Mouse (Mus musculus): ENCODE measurements around the gene Ism2. TPM values are rescaled to one million over a fixed set of nuclear protein-coding genes. Genes with fewer than 3 reads are reported as not detected.
A peak's percentile ranks its signal among the peaks of the same experiment; 100 is the strongest.
"Not testable (repeated sequence)": the region's sequence is repeated elsewhere in the genome, so short reads cannot be mapped to it uniquely, and the experiment has no call there.

Gene Ism2
- polyA plus RNA-seq, 1 experiment from 2014 or later = 1.0 TPM

- WGBS = 27% methylated on average over 7 of the region's 7 CpGs
- no peak overlapping the region for H3K9ac ChIP-seq
- ATAC-seq (ENCODE audit: borderline replicate concordance, extremely low read depth, low FRiP score, low TSS enrichment) = no peak
Measured at GRCm38 (mm10) chr12:87327610-87328009, 28.1 kb upstream of the Ism2 start.

DNA sequence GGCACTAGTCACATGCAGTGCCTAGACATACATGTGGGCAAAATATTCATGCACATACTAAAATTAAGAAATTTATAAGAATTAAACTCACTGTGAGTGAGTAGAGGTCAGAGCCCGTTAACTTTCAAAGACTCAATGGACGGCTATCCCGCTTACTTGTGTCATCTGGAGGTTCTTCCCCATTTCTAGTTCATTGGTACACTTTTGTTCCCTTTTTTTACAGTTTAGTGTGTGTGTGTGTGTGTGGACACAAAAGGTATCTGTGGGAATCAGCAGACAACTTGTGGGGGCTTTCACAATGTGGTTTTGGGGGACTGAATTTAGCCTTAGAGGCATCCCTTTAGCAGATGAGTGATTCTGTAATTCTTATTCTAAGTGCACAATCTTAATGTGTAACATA, 25.9 kb upstream of the Ism2 start:
- no peak overlapping the region for H3K9ac ChIP-seq
- no peaks in the 10 kb centered on the region for H3K4me1 ChIP-seq
- H3K4me2 ChIP-seq = no peak overlapping the region
- ATAC-seq (ENCODE audit: borderline replicate concordance, extremely low read depth, low FRiP score, low TSS enrichment) = no peak
- H3K9me3 ChIP-seq = no peaks in the 10 kb centered on the region
- H3K36me3 ChIP-seq = peaks cover 8% of the 10 kb centered on the region; the same call in 1 of the 2 replicates
- H3K4me3 ChIP-seq = no peak overlapping the region
- no peaks in the 10 kb centered on the region for H3K27me3 ChIP-seq
- H3K27ac ChIP-seq = no peak overlapping the region
- WGBS = 90% methylated on average over 3 of the region's 3 CpGs

More at GRCm38 (mm10) chr12:87327610-87328009, 28.1 kb upstream of the Ism2 start:
- Histone ChIP-seq H3K36me3 (0 out of 2 replicates have a peak, but pooled peaks cover 3% of the 10 kb centered on the region), H3K9me3 (no peaks in the 10 kb centered on the region), H3K4me1 (no peaks in the 10 kb centered on the region), H3K27me3 (no peaks in the 10 kb centered on the region), H3K4me3 (no peak overlapping the region), H3K4me2 (no peak overlapping the region), H3K27ac (no peak overlapping the region)

- Histone ChIP-seq H3K27ac (no peak overlapping the region), H3K4me2 (no peak overlapping the region), H3K9ac (no peak overlapping the region), H3K27me3 (no peaks in the 10 kb centered on the region), H3K9me3 (no peaks in the 10 kb centered on the region), H3K4me1 (no peaks in the 10 kb centered on the region), H3K4me3 (no peak overlapping the region), H3K36me3 (peaks cover 9% of the 10 kb centered on the region; the same call in 1 of the 2 replicates)
- 64% methylated on average over 3 of the region's 3 CpGs for WGBS
- ATAC-seq (ENCODE audit: borderline replicate concordance, extremely low read depth, low FRiP score, low TSS enrichment) = no peak
Measured at GRCm38 (mm10) chr12:87319229-87319628, 19.7 kb upstream of the Ism2 start.

DNA sequence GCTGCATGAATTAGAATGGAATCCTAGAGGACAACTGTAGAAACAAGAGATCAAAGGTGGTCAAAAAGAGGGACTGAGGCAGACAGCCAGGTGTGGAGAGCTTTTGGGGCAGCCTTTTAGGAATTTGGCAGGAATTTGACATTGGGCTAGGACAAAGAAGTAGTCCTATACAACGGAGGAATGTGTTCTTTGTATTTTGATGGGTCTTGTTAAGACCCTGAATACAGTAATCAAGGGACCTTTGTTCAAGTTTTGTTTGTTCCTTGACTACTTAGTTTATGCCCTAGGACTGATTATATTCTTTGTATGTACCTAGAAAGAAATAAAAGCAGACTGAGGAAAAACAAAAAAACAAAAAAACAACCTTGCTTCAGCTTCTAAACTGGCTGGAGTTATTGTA, 18.4 kb upstream of the Ism2 start:
- Histone ChIP-seq H3K36me3 (peaks cover 13% of the 10 kb centered on the region), H3K4me2 (no peak overlapping the region), H3K9me3 (no peaks in the 10 kb centered on the region), H3K4me1 (no peaks in the 10 kb centered on the region), H3K27me3 (no peaks in the 10 kb centered on the region), H3K4me3 (no peak overlapping the region), H3K27ac (no peak overlapping the region), H3K9ac (no peak overlapping the region)
- no peak for ATAC-seq (ENCODE audit: borderline replicate concordance, extremely low read depth, low FRiP score, low TSS enrichment)
- 75% methylated on average over 1 of the region's 1 CpGs for WGBS

DNA sequence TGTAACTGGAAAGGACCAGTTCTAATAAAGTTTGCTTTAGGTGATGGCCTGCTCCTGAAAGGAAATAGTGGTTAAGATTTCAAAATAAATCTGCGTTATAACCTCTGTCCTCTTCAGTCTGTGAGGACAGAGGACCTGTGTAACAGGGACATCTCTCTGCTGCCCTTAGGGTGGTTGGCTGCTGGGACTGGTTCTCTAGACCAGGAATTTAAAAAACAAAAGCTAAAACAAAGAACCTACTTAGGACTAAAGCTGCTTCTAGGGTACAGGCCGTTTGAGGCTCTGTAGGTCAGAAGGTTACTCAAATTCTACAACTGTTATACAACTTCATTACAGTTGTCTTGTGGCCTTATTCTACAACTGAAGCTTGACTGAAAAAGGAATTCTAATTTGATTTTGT, 13.6 kb upstream of the Ism2 start:
- peaks cover 40% of the 10 kb centered on the region for H3K36me3 ChIP-seq
- no peak for ATAC-seq (ENCODE audit: borderline replicate concordance, extremely low read depth, low FRiP score, low TSS enrichment)
- WGBS = 71% methylated on average over 2 of the region's 2 CpGs
- H3K9me3 ChIP-seq = no peaks in the 10 kb centered on the region
- no peak overlapping the region for H3K4me3 ChIP-seq
- H3K4me2 ChIP-seq = no peak overlapping the region
- no peak overlapping the region for H3K27ac ChIP-seq
- no peaks in the 10 kb centered on the region for H3K27me3 ChIP-seq
- H3K4me1 ChIP-seq = no peaks in the 10 kb centered on the region
- H3K9ac ChIP-seq = no peak overlapping the region

DNA sequence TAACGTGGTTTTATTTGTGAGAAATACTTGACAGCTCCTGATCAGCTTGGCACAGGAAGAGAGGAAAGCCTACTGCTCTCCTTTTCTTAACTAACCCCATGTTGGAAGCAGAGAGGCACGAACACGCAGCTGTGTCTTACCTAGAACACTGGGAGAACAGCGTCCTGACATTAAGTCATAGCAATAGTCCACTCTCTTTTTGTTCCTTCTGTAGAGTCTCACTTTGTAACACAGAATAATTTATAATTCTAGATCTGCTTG, 7.0 kb upstream of the Ism2 start:
- H3K4me1 ChIP-seq; ATAC-seq (ENCODE audit: borderline replicate concordance, extremely low read depth, low FRiP score, low TSS enrichment): not testable (repeated sequence)
- 69% methylated on average over 4 of the region's 4 CpGs for WGBS

DNA sequence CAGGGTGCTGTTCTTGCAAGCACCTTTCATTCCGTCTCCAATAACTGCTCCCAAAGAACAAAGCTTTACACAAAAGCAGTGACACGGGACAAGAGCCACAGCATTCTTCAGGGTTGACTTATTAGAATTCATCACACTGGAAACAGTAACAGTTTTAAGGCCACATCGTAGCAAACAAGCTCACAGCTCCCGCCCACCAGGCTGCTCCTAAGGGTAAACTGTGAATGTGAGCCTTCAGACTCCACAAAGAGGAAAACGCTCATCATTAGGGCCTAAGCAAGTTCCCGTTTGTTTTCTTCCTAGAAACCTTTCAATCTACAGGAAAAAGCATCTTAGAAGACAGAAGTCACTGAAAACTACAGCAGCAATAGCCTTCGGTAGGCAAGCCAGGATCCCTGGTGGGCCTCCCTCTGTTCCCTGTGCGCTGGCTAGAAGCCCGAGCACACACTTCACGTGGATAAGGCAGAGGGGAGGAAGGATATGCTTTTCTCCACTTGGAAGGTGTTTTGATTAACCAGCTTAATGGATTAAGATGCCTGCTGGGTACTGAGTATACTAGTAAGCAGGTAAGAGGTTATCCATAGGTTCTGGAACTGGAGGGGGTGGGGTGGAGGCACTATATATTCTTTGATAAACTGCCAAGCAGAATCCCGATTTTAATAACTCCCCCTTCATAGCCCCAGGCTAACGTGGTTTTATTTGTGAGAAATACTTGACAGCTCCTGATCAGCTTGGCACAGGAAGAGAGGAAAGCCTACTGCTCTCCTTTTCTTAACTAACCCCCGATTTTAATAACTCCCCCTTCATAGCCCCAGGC, 6.5 kb upstream of the Ism2 start:
- peaks cover 29% of the 10 kb centered on the region; the same call in 1 of the 2 replicates for H3K36me3 ChIP-seq
- no peak overlapping the region for H3K4me2 ChIP-seq
- H3K9ac ChIP-seq = no peak overlapping the region
- H3K27me3 ChIP-seq = no peaks in the 10 kb centered on the region
- no peak overlapping the region for H3K27ac ChIP-seq
- 34% methylated on average over 13 of the region's 13 CpGs for WGBS
- H3K4me1 ChIP-seq = no peaks in the 10 kb centered on the region
- H3K4me3 ChIP-seq = no peak overlapping the region
- no peaks in the 10 kb centered on the region for H3K9me3 ChIP-seq
- ATAC-seq (ENCODE audit: borderline replicate concordance, extremely low read depth, low FRiP score, low TSS enrichment) = no peak

More for the DNA sequence above, 7.0 kb upstream of the Ism2 start:
- not testable (repeated sequence) for H3K27ac ChIP-seq, H3K9me3 ChIP-seq, H3K4me2 ChIP-seq, H3K4me3 ChIP-seq, H3K9ac ChIP-seq, H3K27me3 ChIP-seq
- H3K36me3 ChIP-seq = peaks cover 29% of the 10 kb centered on the region; the same call in 1 of the 2 replicates

DNA sequence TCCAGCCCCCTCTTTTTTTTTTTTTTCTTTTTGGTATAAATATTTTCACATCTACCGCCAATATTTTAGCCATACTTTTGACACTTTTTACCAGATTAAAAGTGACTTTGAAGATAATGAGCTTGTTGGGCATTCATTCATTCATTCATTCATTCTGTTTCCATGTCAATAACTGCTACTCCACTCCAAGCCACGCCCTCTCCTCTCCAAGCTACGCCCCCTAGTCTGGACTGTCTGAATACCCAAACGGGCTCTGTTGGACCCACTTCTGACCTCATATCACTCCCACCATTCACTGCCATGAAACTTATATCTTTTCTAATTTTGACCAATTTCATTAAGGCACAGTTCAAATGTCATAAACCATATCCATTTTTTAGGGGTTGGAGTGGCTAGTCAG, 1.7 kb upstream of the Ism2 start:
- no peak for ATAC-seq (ENCODE audit: borderline replicate concordance, extremely low read depth, low FRiP score, low TSS enrichment)
- H3K27me3 ChIP-seq = peaks cover 8% of the 10 kb centered on the region

GRCm38 (mm10) chr12:87300441-87300690, 861 bp upstream of the Ism2 start:
- H3K27me3 ChIP-seq = peaks cover 8% of the 10 kb centered on the region
- H3K4me1 ChIP-seq = peaks cover 12% of the 10 kb centered on the region
- no peak for ATAC-seq (ENCODE audit: borderline replicate concordance, extremely low read depth, low FRiP score, low TSS enrichment)
- H3K4me2 ChIP-seq = peak overlapping the region; percentile 100
- no peak overlapping the region for H3K27ac ChIP-seq
- WGBS = 2% methylated on average over 9 of the region's 9 CpGs
- H3K4me3 ChIP-seq = peak overlapping the region; percentile 58
- H3K9me3 ChIP-seq = no peaks in the 10 kb centered on the region
- H3K36me3 ChIP-seq = no peaks in the 10 kb centered on the region
- H3K9ac ChIP-seq = peak overlapping the region; percentile 71; the same call in 1 of the 2 replicates

More for the DNA sequence above, 1.7 kb upstream of the Ism2 start:
- H3K27ac ChIP-seq = no peak overlapping the region
- WGBS = 42% methylated on average over 4 of the region's 4 CpGs
- peaks cover 12% of the 10 kb centered on the region for H3K4me1 ChIP-seq
- H3K4me3 ChIP-seq = no peak overlapping the region
- H3K9ac ChIP-seq = no peak overlapping the region
- 0 out of 2 replicates have a peak overlapping the region, but pooled peaks have one; percentile 100 for H3K4me2 ChIP-seq
- H3K36me3 ChIP-seq = no peaks in the 10 kb centered on the region
- no peaks in the 10 kb centered on the region for H3K9me3 ChIP-seq

DNA sequence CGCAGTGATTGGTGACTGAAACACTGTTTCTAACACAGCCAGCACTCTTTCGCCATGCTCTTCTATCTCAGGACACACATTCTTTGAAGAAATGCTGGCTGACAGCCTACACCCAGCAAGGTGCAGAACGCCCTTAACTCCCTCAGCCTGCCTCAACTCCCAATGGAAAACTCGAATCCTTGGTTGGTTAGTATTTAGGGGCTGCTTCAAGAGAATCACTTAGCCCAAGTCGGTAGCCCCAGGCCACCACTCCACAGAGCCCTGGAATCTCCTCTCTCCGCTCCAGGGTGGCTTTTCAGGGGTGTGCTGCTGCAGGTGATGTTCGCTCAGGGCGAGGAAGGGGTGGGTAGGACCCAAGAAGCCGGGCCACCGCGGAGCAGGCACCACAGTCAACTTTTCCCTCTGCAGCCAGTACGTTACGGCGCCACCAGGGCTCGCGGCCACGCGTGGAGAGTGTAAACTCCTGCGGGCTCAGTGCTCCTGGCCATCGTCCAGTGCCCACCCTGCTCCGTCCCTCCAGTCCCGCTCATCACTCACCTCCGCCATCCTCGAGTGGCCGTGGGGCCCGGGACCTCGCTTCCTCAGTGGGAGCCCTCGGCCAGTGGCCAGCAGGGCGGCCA, 358 bp downstream of the Ism2 start:
- Histone ChIP-seq H3K27me3 (peaks cover 8% of the 10 kb centered on the region), H3K36me3 (no peaks in the 10 kb centered on the region), H3K4me3 (peak overlapping the region; percentile 58), H3K4me2 (peak overlapping the region; percentile 100), H3K27ac (no peak overlapping the region), H3K4me1 (peaks cover 12% of the 10 kb centered on the region), H3K9me3 (no peaks in the 10 kb centered on the region), H3K9ac (peak overlapping the region; percentile 71)
- peak; percentile 24; the same call in 1 of the 2 replicates for ATAC-seq (ENCODE audit: borderline replicate concordance, extremely low read depth, low FRiP score, low TSS enrichment)
- WGBS = 6% methylated on average over 29 of the region's 29 CpGs

DNA sequence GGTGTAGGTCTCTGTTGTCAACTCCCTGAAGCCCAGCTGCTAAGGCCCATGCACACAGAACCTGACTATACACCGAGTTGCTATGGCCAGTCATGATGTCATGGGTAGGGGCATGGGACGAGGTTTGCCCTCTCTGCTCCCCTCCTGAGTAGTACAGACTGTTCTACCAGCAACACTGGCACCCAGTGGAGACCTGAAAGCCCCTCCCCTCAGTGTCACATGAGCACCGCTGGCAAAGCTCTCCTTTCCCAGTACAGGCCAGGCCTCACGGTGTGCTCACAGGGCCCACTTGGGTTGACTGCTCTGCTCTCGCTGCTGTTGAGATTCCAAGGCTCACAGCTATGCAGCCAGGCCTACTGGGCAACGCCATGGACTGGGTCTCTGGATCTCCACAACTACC, 5.6 kb downstream of the Ism2 start:
- H3K4me2 ChIP-seq = no peak overlapping the region
- no peaks in the 10 kb centered on the region for H3K36me3 ChIP-seq
- no peaks in the 10 kb centered on the region for H3K4me1 ChIP-seq
- no peak overlapping the region for H3K4me3 ChIP-seq
- 0 out of 2 replicates have a peak, but pooled peaks have one; percentile 19 for ATAC-seq (ENCODE audit: borderline replicate concordance, extremely low read depth, low FRiP score, low TSS enrichment)
- H3K27ac ChIP-seq = no peak overlapping the region
- no peaks in the 10 kb centered on the region for H3K9me3 ChIP-seq
- 61% methylated on average over 6 of the region's 6 CpGs for WGBS
- peaks cover 6% of the 10 kb centered on the region for H3K27me3 ChIP-seq
- H3K9ac ChIP-seq = no peak overlapping the region

GRCm38 (mm10) chr12:87289100-87289499, 10.4 kb downstream of the Ism2 start:
- 0 out of 2 replicates have a peak, but pooled peaks cover 6% of the 10 kb centered on the region for H3K4me1 ChIP-seq
- no peak overlapping the region for H3K27ac ChIP-seq
- ATAC-seq (ENCODE audit: borderline replicate concordance, extremely low read depth, low FRiP score, low TSS enrichment) = no peak
- no peak overlapping the region for H3K4me2 ChIP-seq
- H3K9me3 ChIP-seq = no peaks in the 10 kb centered on the region
- H3K36me3 ChIP-seq = no peaks in the 10 kb centered on the region
- WGBS = 87% methylated on average over 5 of the region's 5 CpGs
- H3K27me3 ChIP-seq = no peaks in the 10 kb centered on the region
- H3K9ac ChIP-seq = no peak overlapping the region
- no peak overlapping the region for H3K4me3 ChIP-seq
